Mouse (Mus musculus) ES-E14 (cell line): ENCODE data around the gene Ryk. TPM values are rescaled to one million over a fixed set of nuclear protein-coding genes. Genes with fewer than 3 reads are reported as not detected.

ENCODE experiments used
- DNase-seq: peaks from one replicate; pipeline ENCODE4 v3.0.0-alpha.2; 2013; ENCODE audit warnings: low read depth, low spot score
- H3K27ac ChIP-seq: 2 replicates; pipeline ENCODE4 v1.5.1; 2012; ENCODE audit warnings: low read depth, mild to moderate bottlenecking, low read length, moderate library complexity, mixed read lengths; ENCODE audit not compliant: poor library complexity, insufficient read depth, severe bottlenecking
- H3K36me3 ChIP-seq: 2 replicates; pipeline ENCODE4 v1.6.1; 2012; ENCODE audit warnings: mild to moderate bottlenecking, low read length, moderate library complexity, mixed read lengths; ENCODE audit not compliant: control insufficient read depth, poor library complexity, insufficient read depth, severe bottlenecking
- H3K4me1 ChIP-seq, 2 experiments: fragments of 150-350 bp in 1 of 2; sonication (generic) in 1 of 2; 2 replicates each; pipeline ENCODE4 v1.6.1; 2012; ENCODE audit warnings: low read length in 2 of 2, mild to moderate bottlenecking in 1 of 2, mixed read lengths in 1 of 2; ENCODE audit not compliant: control insufficient read depth in 2 of 2, insufficient read depth in 2 of 2, poor library complexity in 1 of 2
- H3K4me3 ChIP-seq, 2 experiments: fragments of 150-350 bp in 1 of 2; sonication (generic) in 1 of 2; 2 replicates each; pipeline ENCODE4 v1.5.1; 2012; ENCODE audit warnings: low read length in 2 of 2, low read depth in 1 of 2, mild to moderate bottlenecking in 1 of 2, mixed read lengths in 1 of 2; ENCODE audit not compliant: insufficient read depth in 1 of 2, poor library complexity in 1 of 2, severe bottlenecking in 1 of 2
- H3K9ac ChIP-seq: 2 replicates; pipeline ENCODE4 v1.6.1; 2012; ENCODE audit warnings: low read depth, mild to moderate bottlenecking, low read length, mixed read lengths; ENCODE audit not compliant: poor library complexity, insufficient read depth, severe bottlenecking
- H3K9me3 ChIP-seq: fragments of 150-350 bp; sonication (generic); 2 replicates; pipeline ENCODE4 v1.6.1; 2012; ENCODE audit warnings: low read depth, mild to moderate bottlenecking, low read length; ENCODE audit not compliant: control insufficient read depth, insufficient read depth
- CHD2 ChIP-seq: IDR thresholded peaks from 2 replicates; pipeline ENCODE4 v1.6.1; 2014; ENCODE audit warnings: mild to moderate bottlenecking, low read depth, low read length, inconsistent platforms
- HCFC1 ChIP-seq: IDR thresholded peaks from 2 replicates; pipeline ENCODE4 v1.6.1; 2012; ENCODE audit warnings: low read length, inconsistent platforms, borderline replicate concordance; ENCODE audit not compliant: insufficient read depth
- MAFK ChIP-seq: IDR thresholded peaks from 2 replicates; pipeline ENCODE4 v1.6.1; 2014; ENCODE audit warnings: mild to moderate bottlenecking, low read depth, low read length, inconsistent platforms; ENCODE audit not compliant: insufficient read depth
- ZC3H11A ChIP-seq: IDR thresholded peaks from 2 replicates; pipeline ENCODE4 v1.6.1; 2012; ENCODE audit warnings: low read depth, mild to moderate bottlenecking, inconsistent platforms, low read length, borderline replicate concordance
- ZNF384 ChIP-seq: IDR thresholded peaks from 2 replicates; pipeline ENCODE4 v1.6.1; 2012; ENCODE audit warnings: low read depth, low read length, inconsistent platforms
- in situ Hi-C, 2 experiments: fragments of 600-800 bp; cut with MboI; formaldehyde crosslinking; loops; one replicate each; pipeline ENCODE4 v1.15.1; 2025; ENCODE audit warnings: low sequenced_read_pairs in 2 of 2, inconsistent platforms in 1 of 2; ENCODE audit not compliant: unreplicated experiment in 2 of 2
- total RNA-seq: library from RNA; depleted of rRNA; stranded (reverse); fragments of 300-350 nt; gene quantifications from 2 replicates; pipeline ENCODE4 v1.2.3, GENCODE M21; 2012; rRNA removed

Gene Ryk
- 72.0 and 72.3 TPM in 2 replicates for total RNA-seq

DNA sequence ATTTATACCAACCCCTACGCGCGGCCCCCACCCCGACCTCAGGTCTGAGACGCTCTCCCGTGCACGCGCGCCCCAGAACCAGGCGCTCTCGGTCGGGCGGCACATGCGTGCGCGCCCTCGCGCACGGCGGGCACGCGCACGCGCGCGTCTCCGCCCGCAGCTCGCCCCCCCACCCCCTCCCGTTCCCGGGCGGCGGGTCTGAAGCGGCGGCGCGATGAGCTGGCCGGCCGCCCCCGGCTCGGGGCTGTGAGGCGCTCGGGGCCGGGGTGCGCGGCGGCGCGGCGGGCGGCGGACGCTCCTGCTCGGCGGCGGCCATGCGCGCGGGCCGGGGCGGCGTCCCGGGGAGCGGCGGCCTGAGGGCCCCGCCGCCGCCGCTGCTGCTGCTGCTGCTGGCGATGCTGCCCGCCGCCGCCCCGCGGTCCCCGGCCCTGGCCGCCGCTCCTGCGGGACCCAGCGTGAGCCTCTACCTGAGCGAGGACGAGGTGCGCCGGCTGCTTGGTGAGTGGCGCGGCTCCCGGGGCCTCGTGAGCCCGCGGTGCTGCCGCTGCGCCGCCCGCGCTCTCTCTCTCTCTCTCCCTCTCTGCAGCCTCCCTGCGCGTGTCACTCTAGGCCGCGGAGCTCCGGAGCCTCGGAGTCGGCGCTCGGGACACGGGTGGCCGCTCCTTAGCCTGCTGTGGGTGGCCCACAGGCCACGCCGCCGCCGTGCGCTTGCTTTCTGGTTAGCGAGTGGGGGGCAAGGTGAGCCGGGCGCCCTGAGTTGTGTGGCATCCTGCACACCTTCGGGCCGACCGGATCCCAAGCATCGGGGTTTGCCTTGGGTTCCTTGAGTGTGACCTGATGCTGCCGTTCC is at the start of gene Ryk:
TSS of gene Ryk (plus strand) at position 176 of the 850 bp plus-strand sequence.
- Histone ChIP-seq H3K4me3 (peak within 1 kb of the TSS; percentile 91 to 93), H3K36me3 (no peaks in the 10 kb centered on the region), H3K27ac (no peak within 1 kb of the TSS), H3K4me1 (peaks cover 0 to 9% of the 10 kb centered on the region in 2 experiments; a peak in 1 of 4 replicates), H3K9me3 (no peaks in the 10 kb centered on the region), H3K9ac (peak within 1 kb of the TSS; percentile 88)
- in situ Hi-C loops: no loop called here
- TF ChIP-seq CHD2 (no peak), HCFC1 (peak; percentile 17; the same call in 1 of the 2 replicates)
- peak; percentile 45 for DNase-seq

DNA sequence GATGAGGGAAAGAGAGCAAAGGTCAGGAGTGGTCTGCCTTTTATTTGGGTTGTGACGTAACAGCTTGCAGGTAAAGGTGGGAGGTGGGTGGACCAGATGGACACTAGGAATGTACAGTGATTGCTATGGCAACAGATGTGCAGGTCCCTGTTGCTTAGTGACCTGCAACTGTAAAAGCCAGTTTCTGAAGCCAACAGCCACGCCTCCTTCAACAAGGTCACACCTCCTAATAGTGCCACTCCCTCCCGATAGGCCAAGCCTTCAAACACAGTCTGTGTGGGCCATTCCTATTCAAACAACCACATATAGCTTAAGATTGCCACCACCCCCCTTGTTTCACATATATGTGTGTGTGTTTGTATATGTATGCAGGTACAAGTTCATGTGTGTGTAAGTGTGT is 45.2 kb upstream of the Ryk start:
- H3K9ac ChIP-seq: no peak overlapping the region
- in situ Hi-C loops: no loop called here
- DNase-seq: no peak
- H3K36me3 ChIP-seq: no peaks in the 10 kb centered on the region
- H3K4me1 ChIP-seq: peaks cover 0 to 2% of the 10 kb centered on the region in 2 experiments; a peak in 2 of 4 replicates
- H3K27ac ChIP-seq: no peak overlapping the region
- no peak overlapping the region for H3K4me3 ChIP-seq
- no peaks in the 10 kb centered on the region for H3K9me3 ChIP-seq
- TF ChIP-seq MAFK (no peak), ZNF384 (no peak), ZC3H11A (no peak), HCFC1 (no peak), CHD2 (no peak)

DNA sequence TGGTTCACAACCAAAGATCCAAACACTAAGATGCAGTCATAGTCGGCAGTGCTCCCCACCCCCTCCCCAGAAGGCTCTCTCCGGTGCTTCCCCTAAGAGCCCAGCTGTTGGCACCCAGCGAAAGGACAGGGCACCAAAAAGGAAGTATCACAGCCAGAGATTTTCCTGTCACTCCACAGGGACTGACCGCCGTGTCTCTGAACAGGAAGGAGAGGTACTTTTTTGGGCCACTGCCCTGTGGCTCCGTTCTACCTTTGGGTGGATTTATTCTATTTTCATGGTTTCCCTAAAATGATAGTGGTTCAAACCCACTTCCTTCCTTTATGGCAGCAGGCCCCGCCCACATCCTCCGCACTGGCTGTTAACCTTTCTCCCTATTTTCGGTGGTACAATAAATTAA is 42.9 kb upstream of the Ryk start:
- H3K4me1 ChIP-seq: peaks cover 0 to 2% of the 10 kb centered on the region in 2 experiments; a peak in 2 of 4 replicates
- peak overlapping the region in 1 of 2 experiments; percentile 10; a peak in 2 of 4 replicates for H3K4me3 ChIP-seq
- H3K9me3 ChIP-seq: no peaks in the 10 kb centered on the region
- no peak overlapping the region for H3K27ac ChIP-seq
- DNase-seq: no peak
- TF ChIP-seq ZC3H11A: no peak
- TF ChIP-seq ZNF384: no peak
- TF ChIP-seq CHD2: no peak
- no peak for TF ChIP-seq HCFC1
- no peak for TF ChIP-seq MAFK
- no peaks in the 10 kb centered on the region for H3K36me3 ChIP-seq
- in situ Hi-C loops: no loop called here
- H3K9ac ChIP-seq: no peak overlapping the region

DNA sequence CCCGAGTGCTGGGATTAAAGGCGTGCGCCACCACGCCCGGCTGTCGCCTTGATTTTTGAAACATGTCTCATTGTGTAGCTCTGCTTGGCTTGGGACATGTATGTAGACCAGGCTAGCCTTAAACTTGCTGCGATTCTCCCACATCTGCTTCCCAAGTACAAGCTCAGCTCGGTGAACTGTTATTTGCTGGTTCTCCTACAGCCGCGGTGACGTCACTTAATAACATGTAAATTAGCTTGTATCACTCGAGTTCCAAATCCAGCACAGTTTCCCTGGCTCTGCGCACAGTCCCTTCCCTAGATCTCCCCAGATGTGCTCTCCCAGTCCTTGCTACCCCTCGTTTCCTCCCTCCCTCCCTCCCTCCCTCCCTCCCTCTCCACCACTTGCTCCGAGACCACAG is 41.9 kb upstream of the Ryk start:
- DNase-seq: no peak
- Histone ChIP-seq H3K9me3 (no peaks in the 10 kb centered on the region), H3K9ac (no peak overlapping the region), H3K4me3 (no peak overlapping the region), H3K27ac (no peak overlapping the region), H3K4me1 (peaks cover 0 to 2% of the 10 kb centered on the region in 2 experiments; a peak in 2 of 4 replicates), H3K36me3 (no peaks in the 10 kb centered on the region)
- no peak for TF ChIP-seq HCFC1
- TF ChIP-seq ZC3H11A: no peak
- no peak for TF ChIP-seq ZNF384
- TF ChIP-seq CHD2: no peak
- no peak for TF ChIP-seq MAFK
- in situ Hi-C loops: no loop called here
